Mouse (Mus musculus) ES-Bruce4 (cell line): ENCODE data around the gene Zfp961. TPM values are rescaled to one million over a fixed set of nuclear protein-coding genes. Genes with fewer than 3 reads are reported as not detected.

Source experiments
- H3K27ac ChIP-seq: 2 replicates; pipeline ENCODE4 v1.5.1; 2012; ENCODE audit warnings: low read length, inconsistent platforms; ENCODE audit not compliant: insufficient read depth
- H3K27me3 ChIP-seq: 2 replicates; pipeline ENCODE4 v1.6.1; 2012; ENCODE audit warnings: mild to moderate bottlenecking, low read length, inconsistent platforms; ENCODE audit not compliant: control insufficient read depth, poor library complexity, insufficient read depth, severe bottlenecking
- H3K36me3 ChIP-seq: 2 replicates; pipeline ENCODE4 v1.6.1; 2012; ENCODE audit warnings: inconsistent platforms, mild to moderate bottlenecking, low read length, moderate library complexity; ENCODE audit not compliant: control insufficient read depth, poor library complexity, insufficient read depth, severe bottlenecking
- H3K4me1 ChIP-seq: one replicate; pipeline ENCODE4 v1.8.1; 2011; ENCODE audit warnings: low read length; ENCODE audit not compliant: control insufficient read depth, insufficient read depth
- H3K4me3 ChIP-seq: 2 replicates; pipeline ENCODE4 v1.5.1; 2011; ENCODE audit warnings: low read depth, mild to moderate bottlenecking, low read length
- H3K9ac ChIP-seq: 2 replicates; pipeline ENCODE4 v1.6.1; 2012; ENCODE audit warnings: low read depth, mild to moderate bottlenecking, inconsistent platforms; ENCODE audit not compliant: poor library complexity, severe bottlenecking
- H3K9me3 ChIP-seq: replicated peaks from 2 replicates; pipeline ENCODE4 v1.6.1; 2012; ENCODE audit warnings: mild to moderate bottlenecking, low read length, inconsistent platforms; ENCODE audit not compliant: control insufficient read depth, poor library complexity, insufficient read depth, severe bottlenecking
- CTCF ChIP-seq: IDR thresholded peaks from one replicate; pipeline ENCODE4 v1.8.1; 2011; ENCODE audit warnings: low read depth, low read length
- EP300 ChIP-seq: IDR thresholded peaks from 2 replicates; pipeline ENCODE4 v1.6.1; 2011; ENCODE audit warnings: low read depth, low read length; ENCODE audit not compliant: insufficient read depth
- POLR2A ChIP-seq: IDR thresholded peaks from one replicate; pipeline ENCODE4 v1.8.1; 2011; ENCODE audit warnings: low read length; ENCODE audit not compliant: insufficient read depth
- polyA plus RNA-seq: library from polyadenylated mRNA; stranded (reverse); fragments of >200 nt; gene quantifications from 2 replicates; pipeline ENCODE4 v1.2.4, GENCODE M21; 2011; ENCODE audit warnings: low read depth; ENCODE audit not compliant: missing spikeins, insufficient read depth, insufficient read length

Zfp961 gene
- polyA plus RNA-seq, 1 experiment, result 34.8 TPM

GRCm38 (mm10) chr8:71968100-71968499 is 17.3 kb downstream of the Zfp961 start:
- peaks cover 72% of the 10 kb centered on the region for H3K36me3 ChIP-seq
- H3K4me3 ChIP-seq, result no peak overlapping the region

GRCm38 (mm10) chr8:71968636-71969035 is 17.8 kb downstream of the Zfp961 start:
- Histone ChIP-seq H3K27me3 (no peaks in the 10 kb centered on the region), H3K36me3 (peaks cover 70% of the 10 kb centered on the region), H3K9me3 (peaks cover 26% of the 10 kb centered on the region), H3K27ac (no peak overlapping the region), H3K4me3 (no peak overlapping the region), H3K9ac (no peak overlapping the region), H3K4me1 (no peaks in the 10 kb centered on the region)
- TF ChIP-seq EP300 (no peak), POLR2A (no peak), CTCF (no peak)

More at GRCm38 (mm10) chr8:71968100-71968499, 17.3 kb downstream of the Zfp961 start:
- Histone ChIP-seq H3K9me3 (peaks cover 26% of the 10 kb centered on the region), H3K27ac (no peak overlapping the region), H3K27me3 (no peaks in the 10 kb centered on the region), H3K4me1 (no peaks in the 10 kb centered on the region), H3K9ac (no peak overlapping the region)
- TF ChIP-seq EP300 (no peak), CTCF (no peak), POLR2A (no peak)

- H3K9ac ChIP-seq, result no peak overlapping the region
- no peaks in the 10 kb centered on the region for H3K27me3 ChIP-seq
- peaks cover 1% of the 10 kb centered on the region; the same call in 1 of the 2 replicates for H3K9me3 ChIP-seq
- no peak for TF ChIP-seq CTCF
- no peak for TF ChIP-seq EP300
- TF ChIP-seq POLR2A, result no peak
- H3K27ac ChIP-seq, result no peak overlapping the region
- no peaks in the 10 kb centered on the region for H3K4me1 ChIP-seq
- H3K4me3 ChIP-seq, result no peak overlapping the region
- peaks cover 42% of the 10 kb centered on the region for H3K36me3 ChIP-seq
Observed at GRCm38 (mm10) chr8:71971945-71972344, 21.1 kb downstream of the Zfp961 start.

GRCm38 (mm10) chr8:71974211-71974610 is 23.4 kb downstream of the Zfp961 start:
- Histone ChIP-seq H3K9me3 (peaks cover 5% of the 10 kb centered on the region; the same call in 1 of the 2 replicates), H3K36me3 (peaks cover 20% of the 10 kb centered on the region), H3K4me3 (no peak overlapping the region), H3K9ac (no peak overlapping the region), H3K4me1 (no peaks in the 10 kb centered on the region), H3K27ac (no peak overlapping the region), H3K27me3 (no peaks in the 10 kb centered on the region)
- TF ChIP-seq POLR2A, result no peak
- TF ChIP-seq CTCF, result no peak
- no peak for TF ChIP-seq EP300

- Histone ChIP-seq H3K36me3 (no peaks in the 10 kb centered on the region), H3K9me3 (peaks cover 5% of the 10 kb centered on the region; the same call in 1 of the 2 replicates), H3K27ac (no peak overlapping the region), H3K4me1 (no peaks in the 10 kb centered on the region), H3K27me3 (no peaks in the 10 kb centered on the region), H3K9ac (no peak overlapping the region), H3K4me3 (no peak overlapping the region)
- TF ChIP-seq CTCF (no peak), EP300 (no peak), POLR2A (no peak)
Observed at GRCm38 (mm10) chr8:71981032-71981431, 30.2 kb downstream of the Zfp961 start.

- no peak overlapping the region for H3K4me3 ChIP-seq
- no peak overlapping the region for H3K27ac ChIP-seq
- H3K36me3 ChIP-seq, result no peaks in the 10 kb centered on the region
- H3K9ac ChIP-seq, result no peak overlapping the region
- H3K27me3 ChIP-seq, result no peaks in the 10 kb centered on the region
- H3K9me3 ChIP-seq, result peaks cover 5% of the 10 kb centered on the region; the same call in 1 of the 2 replicates
- H3K4me1 ChIP-seq, result no peaks in the 10 kb centered on the region
- TF ChIP-seq CTCF, result no peak
- TF ChIP-seq EP300, result no peak
- TF ChIP-seq POLR2A, result no peak
Observed at GRCm38 (mm10) chr8:71981456-71981855, 30.6 kb downstream of the Zfp961 start.
